Mouse (Mus musculus) embryonic stem cell, embryonic (primary cell): ENCODE results near the gene Acsm4.
"Not testable (repeated sequence)": the region's sequence is repeated elsewhere in the genome, so short reads cannot be mapped to it uniquely, and the experiment has no call there.

Source experiments
- CTCF ChIA-PET, 4 experiments: fragments of 300-600 bp in 2 of 4; fragments of 350-600 bp in 2 of 4; sonication (Branson Sonifier 250); formaldehyde crosslinking; loops; one replicate each; lab custom pipeline; 2022; ENCODE audit warnings: inconsistent platforms in 2 of 4; lab: Charles Lee
- POLR2A ChIA-PET, 4 experiments: fragments of 300-600 bp in 2 of 4; fragments of 350-600 bp in 2 of 4; sonication (Branson Sonifier 250); formaldehyde crosslinking; loops; one replicate each; lab custom pipeline; 2022; ENCODE audit warnings: antibody characterized with exemption in 4 of 4, inconsistent platforms in 1 of 4; lab: Charles Lee

Gene Acsm4

DNA sequence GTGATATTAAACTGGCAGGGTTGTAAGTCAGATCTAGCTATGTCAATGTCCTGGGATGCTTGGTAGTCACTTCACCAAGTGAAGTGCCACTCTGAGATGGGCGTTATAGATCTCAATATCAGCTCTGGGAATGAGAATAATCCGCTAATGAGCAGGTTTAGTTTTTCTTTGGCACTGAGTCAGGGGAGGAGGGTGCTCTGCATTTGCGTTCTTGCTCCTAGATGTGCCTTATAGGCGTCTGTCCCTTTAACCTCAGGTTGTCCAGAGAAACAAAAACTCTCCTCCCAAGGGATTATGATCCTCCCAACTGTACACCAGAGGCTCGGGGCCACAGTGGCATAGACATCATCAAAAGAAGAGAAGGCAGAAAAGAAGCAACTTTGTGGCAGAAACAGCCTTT is at the start of gene Acsm4:
Acsm4 (plus strand) TSS at position 301 of the 400 bp plus-strand sequence.
- ChIA-PET CTCF (no interaction called here), POLR2A (no interaction called here)

DNA sequence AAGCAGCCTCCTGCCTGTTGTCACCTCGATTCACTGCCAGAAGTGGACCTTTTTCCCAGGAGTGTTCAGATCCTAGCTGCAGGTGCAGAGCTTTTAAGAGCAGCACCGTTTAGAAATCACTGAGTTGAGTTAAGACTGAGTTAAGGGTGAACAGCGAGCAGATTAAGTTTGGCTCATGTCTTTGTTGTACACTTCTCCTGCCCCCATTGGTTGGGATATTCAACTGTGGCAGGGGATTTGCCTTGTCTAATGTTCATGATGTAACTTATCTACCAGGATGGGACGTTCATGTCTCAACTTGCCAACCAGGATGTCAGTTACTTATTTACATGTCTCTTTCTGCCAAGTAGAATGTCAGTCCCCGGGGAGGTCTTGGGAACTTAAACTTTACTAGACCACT is 47.5 kb upstream of the Acsm4 start:
- ChIA-PET POLR2A (no interaction called here), CTCF (no interaction called here)

DNA sequence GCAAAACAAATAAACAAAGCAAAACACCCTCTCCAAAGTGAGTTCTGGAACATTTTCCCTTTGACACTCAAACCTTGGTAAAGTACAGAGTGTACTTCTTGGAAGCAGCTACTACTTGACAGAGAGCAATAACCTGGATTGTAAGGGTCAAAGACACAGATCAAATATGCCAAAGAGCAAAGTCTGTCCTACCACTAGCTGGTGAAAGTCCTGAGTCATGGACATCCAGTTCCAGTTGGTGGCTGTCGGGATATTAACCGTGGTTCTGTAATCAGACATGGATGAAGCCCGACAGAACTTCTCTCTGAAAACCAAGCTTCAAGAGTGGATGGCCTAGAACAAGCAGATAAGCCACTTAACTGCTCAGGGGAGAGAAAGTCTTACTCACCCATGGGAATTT is 21.9 kb upstream of the Acsm4 start:
- POLR2A ChIA-PET: no interaction called here
- CTCF ChIA-PET: interaction anchor here in 1 of 4 experiments (0.6 kb wide), 2 partner anchors 12 to 48 kb away, joined by 3 to 7 read pairs; no protein-coding TSS in a partner anchor

DNA sequence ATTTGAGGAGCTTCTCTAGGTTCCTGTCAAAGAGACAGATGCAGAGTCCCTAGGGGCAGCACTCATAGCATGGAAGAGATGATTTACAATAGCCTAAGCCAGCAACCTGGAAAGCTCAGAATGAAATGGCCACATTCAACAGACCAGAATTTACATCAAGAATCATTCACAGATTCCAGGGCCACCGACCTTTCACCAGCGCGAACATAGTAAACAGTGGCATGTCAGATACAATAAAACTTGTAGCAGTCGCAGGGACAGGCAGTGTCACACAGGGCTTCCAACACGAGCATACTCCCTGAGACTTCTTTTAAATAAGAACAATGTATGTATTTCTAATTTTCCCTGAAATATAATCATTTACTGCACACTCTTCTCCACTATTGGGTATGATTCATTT is 19.4 kb upstream of the Acsm4 start:
- ChIA-PET POLR2A (interaction anchor here in 1 of 4 experiments (0.6 kb wide), 1 partner anchor 1147 kb away, joined by 5 read pairs; no protein-coding TSS in a partner anchor), CTCF (interaction anchor here (0.5 to 1.6 kb wide), 14 partner anchors 10 to 660 kb away, joined by 3 to 8 read pairs (median 3); no protein-coding TSS in a partner anchor)

DNA sequence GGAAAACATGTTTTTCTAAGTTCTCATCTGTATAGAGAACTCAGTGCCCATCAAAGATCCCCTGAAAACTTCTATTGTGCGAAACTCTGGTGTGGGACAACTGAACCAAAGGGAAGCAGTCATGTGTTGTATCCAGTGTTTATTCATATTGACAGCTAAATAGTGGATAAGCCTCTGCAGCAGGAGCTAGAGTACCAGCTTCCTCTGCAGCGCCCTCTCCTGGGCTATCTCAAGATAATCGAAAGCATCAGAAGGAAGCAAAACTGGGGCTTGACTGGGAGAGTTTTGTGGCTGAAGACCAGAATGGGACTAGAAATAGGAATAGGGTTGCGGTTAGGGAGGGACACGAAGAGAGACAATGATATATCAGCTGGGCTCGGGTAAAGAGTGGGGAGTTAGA is 18.9 kb upstream of the Acsm4 start:
- ChIA-PET POLR2A (interaction anchor here in 1 of 4 experiments (0.6 kb wide), 1 partner anchor 1146 kb away, joined by 5 read pairs; no protein-coding TSS in a partner anchor), CTCF (interaction anchor here (0.5 to 1.6 kb wide), 13 partner anchors 10 to 660 kb away, joined by 3 to 5 read pairs (median 3); no protein-coding TSS in a partner anchor)

DNA sequence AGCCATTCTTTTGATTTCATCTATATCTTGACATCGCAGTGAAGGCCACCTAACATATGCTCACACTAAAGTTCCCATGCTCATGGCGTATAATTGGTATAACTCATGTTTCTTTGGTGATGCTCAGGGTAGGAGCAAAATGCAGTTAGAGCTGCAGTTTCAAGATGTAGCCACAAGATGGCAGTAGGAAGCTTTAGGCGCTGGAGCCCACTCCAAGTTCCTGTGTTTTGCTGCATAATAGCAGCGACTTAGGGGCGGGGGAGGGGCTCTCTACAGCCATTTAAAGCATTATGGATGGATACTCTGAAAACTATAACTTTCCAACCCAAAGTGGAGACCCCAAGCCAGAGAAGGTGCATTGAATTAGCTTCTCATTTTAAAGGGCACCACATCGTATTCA is 16.4 kb upstream of the Acsm4 start:
- ChIA-PET POLR2A (interaction anchor here in 3 of 4 experiments (0.6 to 1.8 kb wide), 6 partner anchors 10 to 225 kb away, joined by 3 to 6 read pairs (median 3); partner anchors contain the start of gene Thumpd1 (in 1 of the 3)), CTCF (interaction anchor here (0.5 to 1.9 kb wide), 43 partner anchors 10 to 784 kb away, joined by 3 to 13 read pairs (median 3); partner anchors contain the start of genes Acsm5 (in 1 of the 4) and Tmem159 (in 1 of the 4))

DNA sequence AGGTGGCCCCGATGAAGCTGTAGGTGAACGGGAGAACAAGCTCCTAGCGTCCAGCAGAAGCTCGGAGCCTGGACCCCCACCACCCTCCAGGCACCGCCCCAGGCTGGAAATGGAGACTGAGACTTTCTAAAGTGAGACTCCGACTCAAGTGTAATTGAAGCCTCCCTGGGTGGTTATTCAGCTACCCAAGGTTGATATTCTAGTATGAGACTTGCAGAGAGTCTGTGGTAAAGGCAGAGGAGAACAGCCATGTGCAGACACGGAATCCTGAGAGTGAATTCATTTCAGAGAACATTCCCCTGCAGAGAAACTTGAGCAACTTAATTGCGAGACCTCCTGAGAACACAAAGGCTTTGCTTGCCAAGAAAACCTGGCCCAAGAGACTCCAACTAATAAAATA is 9.7 kb upstream of the Acsm4 start:
- ChIA-PET POLR2A (interaction anchor here in 3 of 4 experiments (0.7 to 1.2 kb wide), 4 partner anchors 39 to 1232 kb away, joined by 3 to 6 read pairs (median 4); no protein-coding TSS in a partner anchor), CTCF (interaction anchor here in 2 of 4 experiments (0.7 to 1.2 kb wide), 2 partner anchors 9 to 13 kb away, joined by 3 to 7 read pairs; no protein-coding TSS in a partner anchor)

DNA sequence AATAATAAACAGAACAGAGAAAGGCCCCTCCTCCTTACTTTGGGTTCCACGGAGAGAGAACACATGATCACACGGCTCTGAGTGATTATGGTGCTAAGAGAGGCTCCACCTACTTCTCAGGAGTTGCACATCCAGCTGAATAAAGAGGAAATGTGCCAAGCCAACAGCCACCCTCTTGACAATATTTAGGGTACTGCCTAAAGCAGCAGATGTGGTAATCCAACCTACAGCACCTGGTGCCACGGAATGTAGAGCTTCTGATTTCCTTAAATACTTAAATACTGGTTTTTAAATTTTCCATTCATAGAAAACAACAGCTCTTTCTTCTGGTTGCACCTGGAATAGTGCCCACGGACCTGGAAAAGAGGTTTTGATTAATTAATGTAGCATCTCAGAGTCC is 7.1 kb upstream of the Acsm4 start:
- CTCF ChIA-PET: interaction anchor here in 3 of 4 experiments (0.7 to 1.7 kb wide), 3 partner anchors 9 to 1192 kb away, joined by 5 to 6 read pairs (median 5); no protein-coding TSS in a partner anchor

DNA sequence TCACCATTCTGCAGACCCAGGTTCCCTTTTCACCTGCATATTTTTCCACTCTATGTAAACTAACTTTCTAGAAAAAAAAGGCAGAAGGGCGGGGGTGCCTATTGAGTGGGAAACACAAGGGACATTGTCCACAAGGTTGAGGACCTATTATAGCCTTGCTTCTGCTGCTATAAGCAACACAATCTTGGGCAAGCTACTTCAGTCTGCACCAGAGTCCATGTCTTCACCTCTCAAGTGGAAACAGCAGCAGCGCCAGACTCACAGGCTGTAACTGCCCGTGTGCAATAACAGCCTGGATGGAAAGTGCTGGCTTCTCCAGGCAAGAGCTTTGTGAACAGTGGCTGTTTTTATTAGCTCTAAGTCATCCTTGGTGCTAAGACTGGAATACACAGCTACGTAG is 2.5 kb downstream of the Acsm4 start:
- ChIA-PET CTCF (interaction anchor here in 2 of 4 experiments (0.6 to 0.7 kb wide), 3 partner anchors 19 to 315 kb away, joined by 3 to 4 read pairs (median 4); no protein-coding TSS in a partner anchor), POLR2A (interaction anchor here in 1 of 4 experiments (0.6 to 1.6 kb wide), 3 partner anchors 18 to 101 kb away, joined by 3 to 5 read pairs (median 5); partner anchors contain the start of genes Eri2 and Rexo5)

More for the DNA sequence above, 7.1 kb upstream of the Acsm4 start:
- POLR2A ChIA-PET: no interaction called here

DNA sequence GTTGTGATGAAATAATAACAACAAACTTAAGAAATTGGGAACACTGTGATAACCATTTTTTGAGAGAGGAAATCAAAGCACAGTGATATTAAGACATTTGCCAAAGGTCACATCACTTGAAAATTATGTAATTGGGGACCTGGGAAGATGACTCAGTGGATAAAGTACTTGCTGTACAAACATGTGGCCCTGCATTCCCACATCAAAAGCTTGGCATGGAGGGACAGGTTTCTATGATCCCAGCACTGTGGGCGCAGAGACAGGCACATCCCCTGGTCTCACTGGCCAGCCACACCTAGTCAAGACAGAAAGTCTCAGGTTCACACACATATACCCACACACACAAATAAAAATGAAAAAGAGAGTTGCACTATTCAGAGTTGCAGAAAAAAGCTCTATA is 5.1 kb downstream of the Acsm4 start:
- ChIA-PET POLR2A (no interaction called here), CTCF (interaction anchor here in 1 of 4 experiments (0.7 kb wide), 1 partner anchor 1099 kb away, joined by 7 read pairs; no protein-coding TSS in a partner anchor)

DNA sequence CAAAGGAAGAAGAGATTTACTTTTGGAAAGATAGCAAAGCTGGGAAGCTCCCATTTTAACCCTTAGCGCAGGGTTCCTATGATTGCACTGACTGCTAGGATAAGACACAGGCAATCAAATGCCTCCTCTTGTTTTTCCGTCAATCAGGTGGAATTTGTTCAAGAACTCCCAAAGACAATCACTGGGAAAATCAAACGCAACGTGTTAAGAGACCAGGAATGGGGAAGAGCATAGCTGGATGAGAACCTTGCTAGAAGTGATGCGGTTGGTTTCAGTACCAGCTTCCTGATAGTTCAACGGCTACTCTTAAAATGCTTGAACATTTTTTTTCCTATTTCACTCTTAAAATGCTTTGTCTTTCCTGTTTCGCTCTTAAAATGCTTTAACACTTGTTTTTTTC is 24.3 kb downstream of the Acsm4 start:
- CTCF ChIA-PET: no interaction called here
- POLR2A ChIA-PET: interaction anchor here in 1 of 4 experiments (0.5 kb wide), 1 partner anchor 384 kb away, joined by 3 read pairs; no protein-coding TSS in a partner anchor

DNA sequence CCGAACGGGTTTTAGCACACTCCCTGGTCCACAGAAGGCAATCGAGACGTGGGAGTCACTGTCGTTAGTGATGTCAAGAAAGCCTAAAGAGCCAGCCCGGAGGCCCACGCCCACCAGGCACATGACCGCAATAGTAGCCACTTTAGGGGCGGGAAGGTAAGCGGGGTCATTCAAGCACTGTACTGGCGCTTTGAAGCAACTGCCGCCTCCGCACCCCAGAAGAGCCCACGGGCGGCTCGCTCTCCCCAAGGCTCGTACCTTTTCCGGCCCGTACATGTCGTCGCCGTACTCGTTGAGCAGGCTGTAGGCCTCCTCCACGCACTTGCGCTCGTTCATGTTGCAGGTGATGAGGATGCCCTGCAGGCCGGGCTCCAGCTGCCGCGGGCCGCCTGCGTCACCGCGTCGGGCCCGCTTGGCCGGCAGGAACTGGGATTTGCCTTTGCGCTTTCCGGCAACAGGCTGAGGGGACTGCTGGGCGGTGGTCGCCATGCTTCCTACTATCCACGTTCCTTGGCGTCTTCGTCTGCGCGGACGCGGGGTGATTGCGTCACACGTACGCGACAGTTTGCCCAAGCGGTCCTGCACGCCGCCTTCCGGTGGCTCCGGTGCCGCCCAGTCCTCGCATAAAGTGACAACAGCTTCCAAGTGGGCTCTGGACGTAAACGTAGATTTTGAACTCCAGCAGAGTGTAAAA is 30.6 kb downstream of the Acsm4 start, which contains the start of gene Thumpd1:
Thumpd1 (minus strand) TSS at position 546 of the 694 bp plus-strand sequence.
- POLR2A ChIA-PET: interaction anchor here in 2 of 4 experiments (0.6 to 2.0 kb wide), 10 partner anchors 10 to 46 kb away, joined by 3 to 6 read pairs (median 4); no protein-coding TSS in a partner anchor
- CTCF ChIA-PET: interaction anchor here in 1 of 4 experiments (1.3 kb wide), 1 partner anchor 11 kb away, joined by 3 read pairs; no protein-coding TSS in a partner anchor

DNA sequence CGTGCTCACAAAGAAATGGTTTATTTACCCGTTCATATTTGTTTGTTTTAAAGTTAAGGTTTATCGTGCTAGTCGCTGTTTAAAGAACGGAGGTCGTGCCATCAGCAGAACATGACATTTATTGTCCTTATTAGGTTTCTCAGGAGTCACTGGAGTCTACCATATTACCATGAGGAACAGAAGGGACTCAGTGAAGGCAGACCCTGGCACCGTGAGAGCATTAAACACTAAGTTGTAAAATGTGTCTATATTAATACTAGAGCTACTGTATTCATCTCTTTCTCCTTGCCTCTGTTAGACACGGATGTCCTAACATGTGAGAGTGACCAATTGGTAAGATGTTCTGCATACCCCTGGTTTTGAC is 31.1 kb downstream of the Acsm4 start:
- ChIA-PET CTCF (interaction anchor here in 1 of 4 experiments (1.3 kb wide), 1 partner anchor 10 kb away, joined by 3 read pairs; no protein-coding TSS in a partner anchor), POLR2A (interaction anchor here in 2 of 4 experiments (0.6 to 2.0 kb wide), 8 partner anchors 9 to 47 kb away, joined by 3 to 6 read pairs (median 4); no protein-coding TSS in a partner anchor)

DNA sequence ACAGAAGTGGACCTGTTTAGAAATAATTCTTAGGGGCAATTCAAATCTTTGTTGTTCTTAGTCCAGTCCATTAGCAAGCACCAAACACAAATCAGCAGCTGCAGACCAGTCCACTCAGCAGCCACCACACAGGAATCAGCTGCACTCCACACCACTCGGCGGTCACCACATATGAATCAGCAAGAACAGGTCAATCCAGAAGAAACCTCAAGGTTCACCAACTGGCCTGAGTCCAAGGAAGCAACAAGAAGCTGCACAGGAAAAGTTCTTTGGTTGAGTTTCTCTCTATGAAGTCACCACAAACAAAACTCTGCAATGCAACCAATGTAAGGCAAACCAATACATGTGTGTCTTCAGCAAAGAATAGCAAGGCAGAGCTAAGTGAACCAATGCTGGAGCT is 37.8 kb downstream of the Acsm4 start:
- CTCF ChIA-PET: no interaction called here
- POLR2A ChIA-PET: no interaction called here

DNA sequence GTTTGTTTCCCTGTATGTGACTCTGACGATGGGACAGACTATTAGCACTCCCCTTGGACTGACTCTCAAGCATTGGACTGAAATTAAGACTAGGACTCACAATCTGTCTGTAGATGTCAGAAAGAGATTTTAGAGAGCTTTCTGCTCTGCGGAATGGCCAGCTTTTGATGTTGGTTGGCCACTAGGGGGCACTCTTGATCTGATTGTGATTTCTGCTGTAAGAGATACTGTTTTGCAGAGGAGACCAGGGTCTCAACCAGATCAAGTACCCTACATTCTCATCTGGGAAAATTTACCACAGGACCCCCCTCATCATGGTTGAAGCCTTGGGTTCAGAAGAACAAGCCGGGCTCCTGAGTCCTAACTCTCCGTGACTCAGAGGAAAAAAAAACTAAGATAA is 41.4 kb downstream of the Acsm4 start:
- CTCF ChIA-PET: interaction anchor here in 3 of 4 experiments (0.6 to 1.2 kb wide), 11 partner anchors 11 to 597 kb away, joined by 3 to 12 read pairs (median 3); partner anchors contain the start of gene Thumpd1 (in 1 of the 3)

DNA sequence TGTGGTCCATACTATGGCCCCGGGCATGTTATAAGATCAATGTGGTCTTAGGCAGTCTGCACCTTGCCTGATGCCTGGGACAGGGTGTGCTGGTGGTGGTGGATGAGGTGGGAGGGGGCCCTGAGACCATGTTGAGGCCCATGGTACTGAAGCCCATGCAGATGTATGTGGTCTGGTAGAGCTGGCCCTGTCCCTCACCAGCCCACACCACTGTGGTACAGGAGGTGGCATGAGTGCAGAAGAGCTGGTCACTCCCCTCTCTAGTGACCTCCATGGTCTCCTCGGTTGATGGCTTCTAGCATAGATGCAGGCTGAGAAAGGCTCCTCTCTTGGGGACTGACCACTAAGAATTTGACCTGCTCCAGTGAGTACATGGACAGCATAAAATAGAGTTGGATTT is 49.1 kb downstream of the Acsm4 start:
- ChIA-PET CTCF (interaction anchor here in 1 of 4 experiments (1.4 kb wide), 1 partner anchor 68 kb away, joined by 3 read pairs; no protein-coding TSS in a partner anchor), POLR2A (no interaction called here)

More for the DNA sequence above, 41.4 kb downstream of the Acsm4 start:
- POLR2A ChIA-PET: interaction anchor here in 1 of 4 experiments (1.3 kb wide), 1 partner anchor 13 kb away, joined by 3 read pairs; no protein-coding TSS in a partner anchor

DNA sequence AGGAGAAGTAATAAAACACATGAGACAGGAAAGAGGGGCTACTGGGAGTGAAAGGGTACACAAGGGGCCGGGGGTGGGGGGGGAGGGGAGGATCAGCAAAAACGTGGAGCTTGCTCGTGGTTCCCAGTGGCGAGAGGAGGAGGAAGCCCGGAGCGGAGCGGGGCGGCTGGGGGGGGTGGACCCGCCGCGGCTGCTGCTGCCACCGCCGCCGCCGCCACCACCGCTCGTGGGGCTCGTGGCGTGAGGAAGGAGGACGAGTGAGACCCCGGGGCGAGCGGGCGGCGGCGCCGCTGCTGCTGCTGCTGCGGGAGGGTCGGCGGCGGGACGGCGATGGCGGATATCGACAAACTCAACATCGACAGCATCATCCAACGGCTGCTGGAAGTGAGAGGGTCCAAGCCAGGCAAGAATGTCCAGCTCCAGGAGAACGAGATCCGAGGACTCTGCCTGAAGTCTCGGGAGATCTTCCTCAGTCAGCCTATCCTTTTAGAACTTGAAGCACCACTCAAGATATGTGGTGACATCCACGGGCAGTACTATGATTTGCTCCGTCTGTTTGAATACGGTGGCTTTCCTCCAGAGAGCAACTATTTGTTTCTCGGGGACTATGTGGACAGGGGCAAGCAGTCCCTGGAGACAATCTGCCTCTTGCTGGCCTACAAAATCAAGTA is 50.1 kb downstream of the Acsm4 start:
- CTCF ChIA-PET: not testable (repeated sequence)
- POLR2A ChIA-PET: interaction anchor here in 1 of 4 experiments (0.6 kb wide), 1 partner anchor 19 kb away, joined by 3 read pairs; the partner anchor contains the start of gene Thumpd1

DNA sequence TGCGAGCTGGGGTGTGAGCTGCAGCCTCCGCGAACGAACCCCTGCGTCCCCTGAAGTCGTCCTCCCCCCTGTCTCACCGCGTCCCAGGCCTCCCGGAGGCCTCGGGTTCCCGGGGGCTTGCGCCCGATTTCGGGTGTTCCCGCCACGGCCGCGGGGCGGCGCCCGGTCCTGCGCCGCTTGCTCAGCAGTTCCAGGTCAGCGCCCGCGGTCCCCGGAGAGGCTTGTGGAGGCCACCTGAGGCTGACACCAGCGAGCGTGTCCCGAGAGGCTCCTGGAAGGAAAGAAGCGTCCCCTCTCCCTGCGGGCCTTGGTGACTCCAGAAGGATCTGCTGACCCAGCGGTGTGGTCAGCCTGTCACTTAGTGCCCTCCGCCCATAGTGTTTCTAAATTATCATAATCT is 54.5 kb downstream of the Acsm4 start:
- POLR2A ChIA-PET: interaction anchor here in 2 of 4 experiments (0.6 to 1.2 kb wide), 4 partner anchors 11 to 23 kb away, joined by 3 to 4 read pairs (median 3); partner anchors contain the start of gene Thumpd1 (in 1 of the 2)
- CTCF ChIA-PET: interaction anchor here in 2 of 4 experiments (0.6 to 1.8 kb wide), 4 partner anchors 13 to 921 kb away, joined by 3 to 6 read pairs (median 3); no protein-coding TSS in a partner anchor
